Mouse (Mus musculus): ENCODE measurements around the gene Arfip1.

Gene Arfip1

DNA sequence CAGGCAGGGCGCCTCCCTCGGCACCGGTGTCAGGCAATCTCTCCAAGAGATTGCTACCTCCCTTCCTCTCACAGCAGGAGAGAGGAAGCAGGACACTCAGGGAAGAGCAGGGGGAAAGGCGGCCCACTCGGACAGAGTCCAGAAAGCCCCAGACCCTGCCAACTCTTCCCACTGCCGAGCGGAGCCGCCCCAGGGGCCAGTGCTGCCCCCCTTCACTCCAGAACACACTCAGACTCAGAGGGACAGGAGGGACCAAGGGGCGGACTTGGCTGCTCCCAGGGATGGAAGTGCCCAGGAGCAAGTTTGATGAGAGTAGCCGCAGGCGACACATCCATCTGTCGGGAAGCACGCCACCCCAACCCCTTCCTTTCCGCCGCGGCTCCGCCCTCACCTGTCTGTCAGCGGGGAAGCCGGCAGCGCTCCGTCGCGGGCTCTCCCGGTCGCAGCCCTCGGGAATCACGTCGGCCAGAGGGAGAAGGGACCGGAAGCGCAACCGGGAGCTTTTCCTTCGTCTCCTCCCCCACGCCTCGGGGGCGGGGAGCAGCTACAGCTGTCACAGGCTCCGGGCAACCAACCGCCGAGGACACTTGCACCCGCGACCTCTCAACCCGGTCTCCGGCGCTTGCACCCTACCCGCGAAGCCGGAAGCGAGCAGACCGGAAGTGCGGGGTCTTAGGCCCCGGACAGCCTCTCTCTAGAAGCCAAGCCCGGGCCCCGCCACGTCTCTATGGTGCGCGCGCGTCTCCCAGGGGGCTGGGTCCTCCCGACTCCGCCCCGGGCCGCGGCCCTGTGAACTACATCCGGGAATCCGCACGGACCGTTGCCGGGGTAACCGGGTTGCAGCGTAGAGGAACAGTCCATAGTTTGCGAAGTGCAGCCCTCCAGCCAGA is at the start of gene Arfip1:
Gene Arfip1, minus strand, starts transcription at position 603 of the 890 bp plus-strand sequence.
- peak; percentile 100 for DNase-seq

GRCm38 (mm10) chr3:84631586-84631985 is 49.2 kb upstream of the Arfip1 start:
- peak; percentile 61 for DNase-seq

DNA sequence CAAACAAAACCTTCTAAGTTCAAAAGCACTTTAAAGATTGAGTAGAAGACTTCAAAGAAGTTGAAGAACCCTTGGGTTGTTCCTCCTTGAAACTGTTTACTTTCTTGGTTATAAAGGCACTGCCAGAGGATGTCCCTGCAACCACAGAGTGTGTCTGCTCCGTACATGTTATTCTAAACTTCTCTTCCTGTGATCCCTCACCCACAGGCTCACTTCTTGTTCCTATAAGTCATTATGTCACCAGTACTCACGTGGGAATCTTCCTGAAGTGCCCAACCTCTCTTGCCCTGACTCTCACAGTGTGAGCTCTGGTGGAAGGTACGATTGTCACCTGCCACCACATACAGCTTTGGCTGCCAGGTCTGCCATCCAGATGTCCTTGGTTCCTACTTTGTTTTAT is 39.6 kb upstream of the Arfip1 start:
- peak; percentile 72 for DNase-seq

GRCm38 (mm10) chr3:84619725-84620124 is 37.3 kb upstream of the Arfip1 start:
- DNase-seq, result no peak

DNA sequence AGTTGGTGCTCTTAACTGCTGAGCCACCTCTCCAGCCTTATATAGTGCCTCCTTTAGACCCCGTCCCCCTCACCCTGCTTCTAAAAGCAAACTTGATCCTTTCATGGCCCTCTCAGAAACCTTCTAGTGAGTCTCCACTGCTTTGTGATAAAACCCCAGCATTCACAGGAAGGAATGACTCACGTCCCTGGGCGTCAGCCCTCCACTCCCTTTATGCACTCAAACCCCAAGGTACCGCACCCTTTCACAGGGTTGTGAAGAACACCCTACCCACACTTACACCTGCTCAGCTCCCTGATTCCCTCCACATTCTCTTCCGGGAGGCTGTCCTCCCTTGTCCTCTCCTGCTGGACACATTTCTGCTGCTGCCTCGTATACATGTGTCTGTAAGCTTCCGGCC is 36.6 kb upstream of the Arfip1 start:
- peak; percentile 52 for DNase-seq

DNA sequence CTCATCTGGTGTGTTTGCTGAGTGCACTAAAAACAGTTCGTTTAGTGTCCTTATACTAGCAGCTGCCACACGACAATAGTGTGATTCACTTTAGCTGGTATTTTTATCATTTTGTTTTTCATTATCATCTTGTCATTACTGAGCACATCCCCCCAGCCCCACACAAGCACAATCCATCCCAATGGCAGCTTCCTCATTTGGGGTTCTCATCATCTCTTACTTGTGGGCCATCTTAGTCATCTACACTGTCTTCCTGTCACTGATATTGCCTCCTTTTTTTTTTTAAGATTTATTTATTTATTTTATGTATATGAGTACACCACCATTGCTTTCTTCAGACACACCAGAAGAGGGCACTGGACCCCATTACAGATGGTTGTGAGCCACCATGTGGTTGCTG is 36.2 kb upstream of the Arfip1 start:
- DNase-seq, result peak; percentile 29

DNA sequence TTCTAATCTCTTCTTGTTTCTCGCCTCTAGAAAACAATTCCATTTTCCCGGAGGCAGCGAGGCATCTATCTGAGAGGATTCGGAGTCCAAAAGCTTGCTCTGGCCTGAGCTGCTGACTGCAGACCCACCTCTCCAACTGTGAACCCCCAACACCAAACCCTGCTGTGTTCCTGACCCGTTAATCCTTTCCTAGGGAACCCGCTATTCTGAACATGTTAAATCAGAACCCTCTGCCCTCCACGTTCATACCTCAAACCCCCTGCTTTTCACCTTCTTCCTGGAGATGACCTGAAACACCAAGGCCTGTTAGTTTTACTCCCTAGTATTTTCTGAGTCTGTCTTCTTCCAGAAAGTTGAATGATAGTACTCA is 33.4 kb upstream of the Arfip1 start:
- DNase-seq, result peak; percentile 72

- DNase-seq, result peak; percentile 57
Observed at GRCm38 (mm10) chr3:84615050-84615855, 32.8 kb upstream of the Arfip1 start.

DNA sequence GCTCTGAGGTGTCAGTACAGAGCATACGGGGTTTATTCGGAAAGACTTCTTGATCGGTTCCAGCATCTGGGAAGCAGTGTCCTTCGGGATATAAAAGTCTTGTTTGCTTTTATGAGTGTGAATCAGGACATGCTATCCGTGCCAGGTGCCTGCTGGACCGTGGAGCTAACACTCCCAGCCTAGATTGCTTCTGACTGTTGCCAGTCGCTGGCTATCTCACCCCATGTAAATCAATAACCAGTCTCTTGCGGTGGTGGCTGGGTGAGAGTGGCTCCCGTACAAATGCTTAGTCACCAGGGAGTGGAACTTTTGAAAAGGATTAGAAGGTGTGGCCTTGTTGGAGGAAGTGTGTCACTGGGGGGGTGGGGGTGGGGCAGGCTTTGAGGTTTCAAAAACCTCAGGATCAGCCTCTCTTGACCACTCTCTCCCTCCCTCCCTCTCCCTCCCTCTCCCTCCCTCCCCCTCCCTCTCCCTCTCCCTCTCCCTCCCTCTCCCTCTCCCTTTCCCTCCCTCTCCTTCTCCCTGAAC is 27.8 kb upstream of the Arfip1 start:
- no peak for DNase-seq

DNA sequence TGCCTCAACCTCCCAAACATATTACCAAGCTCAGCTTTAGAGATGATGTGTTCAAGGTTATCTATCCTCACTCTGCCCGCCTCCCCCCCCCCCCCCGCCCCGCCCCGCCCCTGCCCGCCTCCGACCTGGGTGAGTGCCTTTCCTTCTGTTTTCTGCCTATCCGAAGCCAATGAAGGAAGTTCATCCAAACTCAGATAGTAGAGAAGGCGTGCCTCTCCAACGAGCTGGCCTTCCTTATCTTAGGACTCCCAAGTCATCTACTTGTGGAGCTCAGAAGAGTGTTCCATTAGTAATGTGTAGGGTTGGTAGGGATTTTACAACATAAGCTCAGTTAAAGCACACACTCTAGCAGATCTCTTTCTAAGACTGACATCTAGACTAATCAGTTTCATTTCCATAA is 20.8 kb upstream of the Arfip1 start:
- no peak for DNase-seq

- DNase-seq, result peak; percentile 50
Observed at GRCm38 (mm10) chr3:84602759-84603158, 20.3 kb upstream of the Arfip1 start.

DNA sequence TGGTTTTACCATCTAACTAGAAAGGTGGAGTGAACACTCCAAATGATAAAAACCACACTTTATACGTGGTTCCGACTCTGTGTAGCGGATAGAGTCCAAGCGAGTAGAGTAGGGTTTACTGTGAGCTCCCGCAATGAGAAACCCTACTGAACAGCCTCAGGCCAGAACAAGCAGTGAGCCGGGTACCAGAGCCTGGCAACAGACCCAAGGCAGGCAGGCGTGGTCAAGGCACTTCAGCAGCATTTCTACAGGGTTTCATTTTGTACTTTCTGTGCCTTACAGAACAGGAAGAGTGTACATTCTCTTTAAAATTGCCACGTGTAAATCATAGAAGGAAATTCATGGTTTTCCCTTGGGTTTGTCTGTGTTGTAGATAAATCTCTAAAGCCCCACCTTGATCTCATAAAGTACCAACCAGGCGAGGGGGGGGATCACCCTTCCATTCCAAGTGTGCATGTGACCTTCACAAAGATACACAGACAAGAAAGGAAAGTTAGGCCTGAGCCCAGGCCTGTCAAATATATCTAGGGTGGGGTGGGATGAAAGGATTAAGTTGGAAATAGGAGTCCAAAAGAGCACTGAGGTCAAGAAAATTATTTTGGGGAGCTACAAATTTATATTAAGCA is 19.6 kb upstream of the Arfip1 start:
- peak; percentile 66 for DNase-seq

- DNase-seq, result peak; percentile 61
Observed at GRCm38 (mm10) chr3:84598756-84599155, 16.3 kb upstream of the Arfip1 start.

- peak; percentile 80 for DNase-seq
Observed at GRCm38 (mm10) chr3:84597996-84598734, 15.7 kb upstream of the Arfip1 start.

DNA sequence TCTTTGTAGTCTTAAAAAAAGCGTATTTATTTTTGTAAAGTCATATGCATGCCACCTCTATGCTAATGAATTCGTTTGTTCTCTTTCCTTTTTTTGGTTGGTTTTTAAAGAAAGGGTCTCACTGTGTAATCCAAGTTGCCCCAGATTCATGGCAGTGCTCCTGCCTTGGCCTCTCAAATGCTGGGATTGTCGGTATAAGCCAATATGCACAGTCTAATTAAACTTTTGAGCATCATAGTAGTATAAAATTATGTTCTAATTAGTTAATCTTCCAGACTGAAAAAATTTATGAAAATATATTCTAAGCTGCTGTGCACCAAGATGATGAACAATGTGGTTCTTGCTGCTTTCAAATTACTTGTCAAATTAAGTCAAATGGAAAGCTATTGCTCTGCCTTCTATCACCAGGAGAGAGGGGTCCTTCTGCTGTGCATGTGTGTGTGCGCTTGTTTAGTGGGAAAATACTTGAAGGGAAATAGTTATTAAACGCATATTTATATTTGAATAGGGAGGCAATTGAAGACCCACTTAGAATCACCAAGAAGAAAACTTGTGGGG is 13.3 kb upstream of the Arfip1 start:
- DNase-seq, result no peak

DNA sequence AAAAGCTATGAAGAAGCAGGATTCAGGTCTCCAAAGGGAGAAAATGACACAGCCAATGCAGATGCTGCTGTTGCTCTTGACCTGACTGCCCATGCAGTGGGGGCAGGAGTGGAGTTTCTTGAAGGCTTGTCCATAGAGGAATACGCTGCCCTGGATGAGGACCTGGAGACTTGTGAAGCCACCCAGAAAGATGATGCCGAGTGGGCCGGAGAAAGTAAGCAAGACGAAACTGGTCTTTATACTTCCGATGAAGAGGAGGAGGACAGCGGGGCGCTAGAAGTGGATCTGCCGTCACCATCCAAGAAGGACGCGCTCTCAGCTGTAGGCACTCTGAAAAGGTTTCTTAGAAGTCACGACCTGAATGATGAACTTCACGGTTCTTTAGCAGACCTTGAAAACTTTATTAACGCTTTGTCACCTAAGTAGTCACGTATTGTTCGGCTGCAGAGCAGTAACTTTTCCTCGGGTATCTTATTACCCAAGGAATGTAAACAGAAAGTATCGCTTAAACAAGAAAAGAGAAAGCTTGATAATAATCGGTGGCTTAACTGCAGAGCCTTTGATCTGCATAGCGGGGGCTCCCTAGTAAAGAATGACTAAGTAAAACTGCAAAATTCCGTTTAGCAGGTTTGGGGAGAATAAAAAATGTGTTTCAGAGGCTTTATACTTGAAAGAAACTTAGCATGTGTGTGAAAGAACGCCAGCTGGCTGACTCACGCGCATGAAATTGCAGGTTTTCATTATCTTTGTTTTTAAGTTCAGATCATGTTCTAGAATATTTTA is 12.7 kb upstream of the Arfip1 start:
- DNase-seq, result peak; percentile 88

GRCm38 (mm10) chr3:84593274-84593673 is 10.8 kb upstream of the Arfip1 start, which contains the start of gene Tigd4:
Gene Tigd4, plus strand, starts transcription at chr3:84593574.
- no peak for DNase-seq

- peak; percentile 28 for DNase-seq
Observed at GRCm38 (mm10) chr3:84586736-84587135, 4.3 kb upstream of the Arfip1 start.

DNA sequence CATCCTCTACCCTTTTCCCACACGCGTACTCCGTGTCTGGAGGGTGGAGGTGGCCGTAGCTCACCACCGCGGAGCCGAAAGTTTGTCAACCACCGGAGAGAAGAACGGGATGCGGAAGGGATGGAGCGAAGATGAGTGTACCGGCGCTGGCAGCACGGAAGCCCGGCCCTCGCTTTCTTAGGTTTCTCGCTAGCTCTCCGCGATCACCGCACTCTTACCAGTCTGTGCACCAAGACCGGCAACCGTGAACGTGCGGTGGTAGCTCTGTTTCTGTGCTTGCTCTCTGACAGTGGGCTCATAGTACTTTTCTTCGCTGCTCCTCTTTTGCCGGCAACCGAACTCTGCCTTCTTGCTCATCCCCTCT is 470 bp upstream of the Arfip1 start:
- DNase-seq, result no peak

GRCm38 (mm10) chr3:84581696-84582022 is 766 bp downstream of the Arfip1 start:
- DNase-seq, result no peak

- DNase-seq, result no peak
Observed at GRCm38 (mm10) chr3:84580716-84581115, 1.7 kb downstream of the Arfip1 start.

Data from heart, adult 11 months (tissue).